Mouse (Mus musculus) layer of hippocampus, adult 11-12 months (tissue): ENCODE data around the gene Blcap.

ENCODE experiments used
- DNase-seq: peaks from one replicate; pipeline ENCODE4 v3.0.0; 2022; ENCODE audit warnings: low spot score

Blcap gene

DNA sequence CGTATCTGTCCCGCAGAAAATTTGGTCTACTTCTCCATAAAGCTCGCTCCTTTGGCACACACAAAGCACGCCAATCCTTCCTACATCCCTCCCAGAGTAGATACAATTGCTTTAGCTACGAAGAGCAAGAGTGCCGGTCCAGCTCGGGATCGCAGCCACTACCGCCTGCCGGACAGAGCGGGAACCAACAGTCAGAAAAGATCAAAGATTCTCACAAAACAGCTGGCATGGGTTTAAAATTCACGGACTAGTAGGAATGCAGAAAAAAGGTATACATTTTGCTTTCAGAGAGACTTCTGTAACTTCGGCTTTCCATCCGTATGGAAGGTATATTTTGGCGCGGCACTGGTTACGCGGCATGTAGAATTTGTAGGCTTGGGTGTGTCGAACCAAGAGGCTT, 11.6 kb downstream of the Blcap start:
- DNase-seq: no peak

DNA sequence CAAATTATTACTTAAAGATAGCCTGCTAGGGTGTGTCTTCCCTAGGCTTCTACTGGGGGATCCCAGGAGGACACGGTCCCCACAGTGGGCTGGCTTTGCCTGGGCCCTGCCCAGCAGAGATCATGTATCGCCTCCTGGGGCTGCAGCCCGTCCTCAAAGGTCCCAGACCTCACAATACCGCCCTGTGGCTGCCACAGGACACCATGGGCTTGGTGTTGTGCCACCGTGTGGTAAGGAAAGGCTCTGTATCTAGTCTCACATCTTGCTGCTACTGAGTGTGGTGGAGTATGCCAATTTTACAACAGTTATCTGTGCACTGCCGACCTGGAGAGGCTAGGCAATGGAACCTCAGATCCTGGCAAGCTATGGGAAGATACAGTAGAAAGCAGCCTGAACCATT, 12.6 kb downstream of the Blcap start:
- no peak for DNase-seq

DNA sequence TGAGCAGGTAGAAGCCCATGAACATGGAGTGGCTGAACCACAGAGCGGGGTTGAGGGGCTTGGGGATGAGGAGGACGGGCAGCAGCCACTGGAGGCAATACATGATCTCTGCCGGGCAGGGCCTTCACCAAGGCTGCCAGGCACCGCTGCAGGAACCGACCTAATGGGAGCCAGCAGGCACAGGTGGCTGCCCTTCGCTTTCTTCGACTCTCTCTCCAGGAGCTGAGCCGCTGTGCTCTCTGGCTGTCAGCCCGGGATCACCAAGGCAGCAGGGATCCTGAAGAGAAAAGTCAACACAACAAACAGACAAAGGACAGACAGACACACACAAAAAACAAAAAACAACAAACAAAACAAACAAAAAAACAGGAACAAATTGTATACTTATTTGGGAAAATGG, 13.0 kb downstream of the Blcap start:
- no peak for DNase-seq

DNA sequence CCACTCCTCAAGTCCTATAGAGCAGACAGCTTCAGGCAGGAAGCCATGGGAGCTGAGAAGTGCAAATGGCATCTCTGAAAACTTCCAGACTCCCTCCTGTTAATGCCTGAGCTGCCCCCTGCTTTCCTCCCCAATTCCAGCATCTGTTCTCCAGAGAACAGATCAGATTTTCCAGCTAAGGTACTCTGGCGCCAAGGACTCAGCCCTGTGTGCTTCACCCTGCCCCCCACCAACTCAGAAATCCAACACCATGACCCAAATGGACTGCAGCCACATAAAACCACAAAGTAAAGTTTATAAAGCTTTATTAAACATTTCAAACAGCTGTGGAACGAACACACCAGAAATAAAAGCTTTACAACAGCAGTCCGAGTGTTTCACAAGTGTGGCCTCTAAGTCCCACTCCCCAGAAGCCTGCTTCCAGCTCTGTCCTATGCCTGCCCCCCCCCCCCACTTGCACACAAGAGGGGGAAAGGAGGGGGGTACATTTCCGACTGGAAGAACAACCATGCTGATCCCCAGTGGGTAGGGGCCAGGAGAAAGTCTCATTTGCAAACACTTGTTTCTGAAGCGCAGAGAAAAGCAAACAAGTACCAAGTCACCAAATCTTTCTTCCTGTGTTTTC, 14.9 kb downstream of the Blcap start:
- DNase-seq: no peak

DNA sequence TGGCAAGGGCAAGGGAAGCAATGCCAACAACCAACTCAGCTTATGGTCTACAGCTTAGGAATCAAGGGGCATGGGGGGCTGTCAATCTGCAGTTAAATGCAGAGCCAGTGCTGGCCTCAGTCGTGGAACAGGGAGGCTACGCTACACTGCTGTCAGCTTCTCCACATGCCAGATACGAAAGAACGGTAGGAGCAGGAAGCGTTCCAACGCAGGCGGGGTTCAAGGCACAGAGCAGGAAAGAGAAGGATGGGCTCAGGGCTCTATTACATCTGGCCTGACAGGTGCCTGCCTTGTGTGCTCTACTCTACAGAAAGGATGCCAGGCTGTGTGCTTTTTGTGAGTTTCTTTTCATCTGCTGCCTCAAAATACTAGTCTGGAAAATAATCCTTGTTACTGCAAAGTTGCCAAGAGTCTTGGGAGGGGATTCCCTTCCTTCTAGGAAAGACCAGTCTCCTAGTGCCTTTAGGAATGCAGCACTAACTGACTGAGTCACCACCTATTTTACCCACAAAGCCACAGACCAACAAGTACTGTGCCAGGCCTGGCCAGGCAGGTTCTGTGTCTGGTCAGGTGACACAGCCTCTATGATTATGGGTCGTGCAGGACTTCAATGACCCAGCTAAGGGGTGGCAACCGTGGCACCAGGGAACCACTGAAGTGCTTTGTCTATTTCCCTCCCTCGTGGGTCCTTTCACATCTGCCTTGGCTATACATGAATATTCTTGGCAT, 18.8 kb downstream of the Blcap start:
- no peak for DNase-seq

DNA sequence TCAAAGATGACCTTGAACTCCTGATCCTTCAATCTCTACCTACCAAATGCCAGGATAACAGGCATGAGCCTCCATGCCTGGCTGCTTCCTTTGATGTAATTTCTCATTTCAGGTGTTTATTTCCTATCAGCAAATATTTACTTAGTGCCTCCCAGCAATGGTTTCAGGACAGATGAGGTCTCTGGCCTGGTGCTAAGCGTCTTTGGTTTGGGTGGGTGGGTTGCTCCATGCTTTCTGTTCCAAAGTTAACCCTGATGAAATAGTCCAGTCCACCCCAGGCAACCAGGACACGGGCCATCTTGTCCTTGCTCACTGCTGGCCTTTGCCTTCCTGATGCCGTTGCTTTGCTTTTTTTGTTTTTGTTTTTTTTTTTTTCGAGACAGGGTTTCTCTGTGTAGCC, 20.8 kb downstream of the Blcap start:
- no peak for DNase-seq

DNA sequence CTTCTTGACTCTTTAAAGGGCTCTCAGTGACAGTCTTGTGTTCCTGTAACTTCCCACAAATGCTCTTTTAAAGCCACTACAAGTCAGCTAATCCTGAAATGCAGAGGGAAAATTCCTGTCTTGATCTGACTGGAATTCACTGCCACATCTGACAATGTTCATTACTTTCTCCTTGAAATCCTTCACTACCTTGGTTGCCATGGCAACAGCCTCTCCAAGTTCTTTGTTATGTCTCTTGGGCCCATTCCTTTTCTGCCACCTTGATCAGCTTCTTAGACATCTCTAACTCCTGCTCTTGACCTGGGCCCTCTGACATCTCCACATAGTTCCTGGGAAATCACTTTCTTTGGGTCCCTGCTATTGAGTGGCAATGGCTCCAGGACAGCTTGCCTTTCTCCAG, 24.4 kb downstream of the Blcap start:
- DNase-seq: no peak

DNA sequence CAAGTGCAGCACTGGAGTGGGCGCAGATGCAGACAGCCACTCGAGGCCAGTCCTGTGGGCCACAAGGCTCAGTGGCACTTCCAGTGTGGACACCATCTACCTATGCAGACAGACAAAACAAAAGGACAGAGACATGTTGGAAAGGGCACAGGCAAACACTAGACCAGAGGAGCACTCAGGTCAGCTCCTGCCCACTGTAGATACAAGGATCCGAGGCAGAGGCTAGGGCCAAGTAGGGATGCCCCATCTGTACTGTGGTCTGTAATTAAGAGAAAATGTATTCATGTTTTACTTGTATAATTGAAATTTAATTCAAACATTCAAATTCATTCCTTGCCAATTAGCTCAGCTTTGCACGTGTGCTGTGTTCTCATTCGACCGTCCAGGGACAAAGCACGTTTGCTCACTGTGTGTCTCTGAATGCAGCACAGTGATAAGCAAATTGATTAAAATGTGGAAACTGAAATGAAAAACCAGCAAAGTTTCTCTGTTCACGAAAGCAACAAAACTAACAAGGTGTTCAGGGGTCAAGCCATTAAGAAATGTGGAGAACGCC, 26.7 kb downstream of the Blcap start:
- no peak for DNase-seq

DNA sequence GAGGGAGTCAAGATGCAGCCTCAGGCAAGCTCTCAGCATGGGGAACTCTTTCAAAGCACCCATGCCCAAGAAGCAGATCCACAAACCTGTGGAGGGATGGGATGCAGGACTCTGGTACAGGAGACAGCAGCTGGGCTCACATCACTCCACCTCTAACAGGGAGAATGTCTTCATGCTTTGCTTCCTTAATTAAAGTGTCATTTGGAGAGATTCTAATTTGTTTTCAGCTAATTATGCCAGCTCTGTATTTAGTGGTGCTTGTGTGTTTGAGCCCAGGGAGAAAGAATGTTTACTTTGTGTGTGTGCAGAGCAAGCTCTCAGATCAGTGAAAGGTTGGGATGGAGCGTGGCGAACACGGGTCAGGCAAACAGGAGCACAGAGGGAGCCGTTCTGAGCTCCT, 28.7 kb downstream of the Blcap start:
- no peak for DNase-seq

DNA sequence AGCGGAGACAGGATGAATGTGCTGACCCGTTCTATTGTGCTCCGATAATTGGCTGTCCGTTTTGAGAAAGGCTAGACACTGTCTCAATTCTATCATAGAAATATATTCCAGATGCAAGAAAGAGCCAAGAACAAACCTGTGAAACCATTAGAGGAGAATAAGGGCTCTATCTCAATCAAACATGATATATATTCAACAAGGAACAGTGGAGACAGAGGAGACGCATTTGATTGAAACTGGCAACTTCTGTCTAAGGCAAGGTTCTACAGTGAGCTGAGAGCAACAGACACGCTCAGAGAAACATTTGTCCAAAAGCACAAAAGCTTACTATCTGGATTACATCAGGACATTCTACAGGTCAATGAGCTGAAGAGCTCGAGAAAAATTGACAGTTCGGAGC, 29.4 kb downstream of the Blcap start:
- no peak for DNase-seq

DNA sequence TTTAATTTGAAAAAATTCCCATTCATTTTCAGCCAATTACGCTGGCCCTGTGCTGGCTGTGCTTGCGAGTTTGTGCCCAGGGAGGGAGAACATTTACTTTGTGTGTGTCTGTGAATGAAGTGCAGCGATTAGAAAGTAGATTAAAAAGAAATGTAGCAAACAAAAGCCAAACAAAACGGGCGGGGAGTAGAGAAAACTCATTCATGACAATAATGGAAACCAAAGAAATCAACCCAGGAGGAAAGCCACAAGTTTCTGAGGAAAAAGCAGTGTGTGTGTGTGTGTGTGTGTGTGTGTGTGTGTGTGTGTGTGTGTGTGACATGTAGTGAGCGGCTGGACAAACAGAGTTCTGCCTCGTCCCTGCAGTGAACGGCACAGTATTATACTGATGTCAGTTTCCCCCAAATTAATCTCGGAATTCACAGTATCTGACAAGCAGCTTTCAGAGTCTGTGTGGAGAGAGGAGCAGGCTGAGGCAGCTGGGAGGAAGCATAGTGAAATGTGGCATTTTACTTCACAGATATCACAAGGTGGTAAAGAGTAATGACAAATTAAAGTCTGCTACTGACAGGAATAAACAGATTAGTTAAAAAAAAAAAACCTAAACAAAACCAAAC, 30.0 kb downstream of the Blcap start:
- DNase-seq: no peak

DNA sequence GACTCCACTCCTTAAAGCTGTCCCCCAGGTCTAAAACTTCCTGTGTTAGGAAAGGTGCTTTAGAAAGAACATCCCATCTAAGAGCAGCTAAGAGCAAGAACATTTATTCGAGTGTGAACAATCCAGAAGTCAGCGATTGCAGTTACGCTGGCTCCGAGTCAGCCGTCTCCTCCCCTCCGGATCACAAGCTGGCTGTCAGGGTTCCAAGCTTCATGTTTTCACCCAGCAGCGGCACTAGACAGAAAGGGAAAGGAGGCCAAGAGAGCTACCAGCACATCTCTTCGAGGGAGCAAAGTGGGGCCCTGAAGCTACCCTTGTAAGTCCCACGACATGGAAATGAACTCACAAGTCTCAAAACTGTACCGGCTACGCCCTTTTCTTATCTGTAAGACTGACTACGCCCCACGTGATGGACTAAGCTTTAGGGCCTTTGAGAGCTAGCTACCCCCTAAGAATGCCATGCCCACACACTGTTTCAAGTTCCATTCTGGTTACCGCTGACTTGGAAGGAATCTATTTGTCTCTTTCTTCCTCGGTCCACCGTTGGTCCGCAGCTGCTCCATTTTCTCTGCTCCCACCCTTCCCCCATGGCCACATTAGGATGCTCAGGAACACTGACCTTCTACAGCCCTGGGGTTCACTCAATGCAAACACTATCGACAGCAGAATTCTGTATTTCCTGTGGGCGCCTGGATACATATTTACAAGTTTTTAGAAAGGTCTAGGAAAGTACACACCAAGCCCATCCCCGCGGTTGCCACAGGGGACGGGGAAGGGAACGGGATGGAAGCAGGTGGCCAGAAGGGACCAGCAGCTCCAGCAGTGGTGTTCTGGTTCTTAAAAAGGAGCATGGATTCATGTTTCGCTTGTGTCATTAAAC, 30.8 kb downstream of the Blcap start:
- DNase-seq: peak; percentile 60

DNA sequence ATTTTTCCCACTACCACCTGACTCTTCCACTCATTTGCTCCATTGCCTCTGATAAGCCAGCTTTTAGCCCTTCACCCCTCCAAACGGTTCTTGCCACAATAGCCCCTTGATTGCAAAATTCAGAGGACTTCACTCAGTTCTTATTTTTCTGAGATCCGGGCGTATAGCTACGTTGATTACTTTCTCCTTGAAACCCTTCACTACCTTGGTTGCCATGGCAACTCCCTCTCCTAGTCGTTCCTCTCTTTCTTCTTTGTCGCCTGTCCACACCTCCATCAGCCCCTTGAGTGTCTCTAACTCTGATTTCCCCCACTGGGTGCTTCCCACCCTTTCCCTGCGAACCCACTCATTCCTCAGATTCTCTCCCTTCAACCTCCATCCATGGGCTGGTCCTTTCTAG, 34.0 kb downstream of the Blcap start:
- no peak for DNase-seq

DNA sequence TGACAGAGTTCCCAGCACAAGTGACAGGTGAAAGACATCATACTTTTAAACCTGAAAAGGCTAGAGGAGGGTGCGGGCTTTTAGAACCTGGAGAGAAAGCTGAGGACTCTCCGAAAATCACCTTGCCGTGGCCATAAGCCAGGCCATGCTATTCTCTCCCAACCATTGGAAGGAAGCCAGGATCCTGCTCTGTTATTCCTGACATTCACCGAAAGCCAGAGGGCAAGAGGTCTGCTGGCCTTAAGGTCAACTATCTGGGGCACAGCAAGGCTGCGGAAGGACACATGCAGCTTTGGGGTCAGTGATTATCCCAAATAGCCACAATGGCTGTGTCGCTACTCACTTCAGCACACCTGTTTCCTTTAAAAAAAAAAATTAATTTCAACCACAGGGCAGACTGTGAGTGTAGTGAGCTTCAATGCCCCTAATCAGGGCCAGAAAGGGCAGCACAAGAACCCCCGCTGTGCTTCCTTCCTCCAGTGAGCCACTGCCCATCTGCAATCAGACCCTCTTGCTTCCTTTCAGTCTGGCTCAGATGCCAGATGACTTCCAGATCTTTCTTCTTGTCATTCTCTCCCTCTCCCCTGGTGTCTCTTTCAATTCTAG, 34.5 kb downstream of the Blcap start:
- DNase-seq: no peak

DNA sequence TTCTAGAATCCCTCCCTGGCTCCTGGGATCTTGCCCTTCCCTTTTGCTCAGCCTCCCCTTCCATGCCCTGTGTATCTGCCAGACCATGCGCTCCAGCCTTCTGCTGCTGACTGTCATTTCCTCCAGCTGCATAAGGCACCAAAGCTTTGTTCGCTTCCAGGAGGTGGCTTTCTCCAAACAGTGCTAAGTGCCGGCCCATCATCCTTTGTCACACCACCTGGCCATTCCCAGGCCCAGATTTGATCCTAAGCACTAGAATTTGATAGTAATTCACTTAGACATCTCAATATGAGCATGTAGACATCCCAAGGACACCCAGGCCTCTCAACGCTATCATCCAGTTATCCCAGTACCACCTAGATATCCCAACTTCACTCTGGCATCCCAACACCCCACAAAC, 36.9 kb downstream of the Blcap start:
- no peak for DNase-seq

DNA sequence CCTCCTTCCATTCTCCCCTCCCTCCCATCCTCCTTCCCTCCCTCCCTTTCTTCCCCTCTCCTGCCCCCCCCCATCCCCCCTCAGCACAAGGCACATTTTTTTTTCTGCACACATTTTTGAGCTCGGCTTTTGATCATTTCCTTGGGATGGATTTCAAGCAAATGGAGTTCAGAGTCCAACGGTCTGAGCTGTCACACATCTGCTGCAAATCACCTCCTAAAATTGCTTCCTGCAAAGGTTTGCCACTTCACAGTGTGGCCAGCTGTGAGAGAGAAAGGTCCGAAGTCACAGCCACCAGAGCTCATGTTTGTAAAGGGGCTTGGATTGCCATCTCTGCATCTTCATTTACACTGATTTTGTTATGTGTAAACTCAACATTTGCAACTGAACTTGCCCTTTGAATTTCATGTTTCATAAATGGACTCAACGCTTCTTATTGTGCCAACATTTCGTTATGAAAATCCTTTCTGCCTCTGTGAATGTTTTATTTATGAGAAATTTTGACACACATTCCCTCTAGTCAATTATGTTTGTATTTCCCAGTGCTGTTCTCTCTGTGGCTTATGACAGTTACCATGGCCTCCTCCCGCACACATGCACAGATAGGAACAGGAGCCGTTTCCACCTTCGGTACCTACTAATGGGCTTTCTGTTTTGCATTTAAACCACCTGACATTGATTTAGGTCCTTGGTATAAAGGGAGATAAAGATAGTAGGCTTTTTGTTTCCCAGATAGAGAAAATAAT, 39.2 kb downstream of the Blcap start:
- DNase-seq: no peak

DNA sequence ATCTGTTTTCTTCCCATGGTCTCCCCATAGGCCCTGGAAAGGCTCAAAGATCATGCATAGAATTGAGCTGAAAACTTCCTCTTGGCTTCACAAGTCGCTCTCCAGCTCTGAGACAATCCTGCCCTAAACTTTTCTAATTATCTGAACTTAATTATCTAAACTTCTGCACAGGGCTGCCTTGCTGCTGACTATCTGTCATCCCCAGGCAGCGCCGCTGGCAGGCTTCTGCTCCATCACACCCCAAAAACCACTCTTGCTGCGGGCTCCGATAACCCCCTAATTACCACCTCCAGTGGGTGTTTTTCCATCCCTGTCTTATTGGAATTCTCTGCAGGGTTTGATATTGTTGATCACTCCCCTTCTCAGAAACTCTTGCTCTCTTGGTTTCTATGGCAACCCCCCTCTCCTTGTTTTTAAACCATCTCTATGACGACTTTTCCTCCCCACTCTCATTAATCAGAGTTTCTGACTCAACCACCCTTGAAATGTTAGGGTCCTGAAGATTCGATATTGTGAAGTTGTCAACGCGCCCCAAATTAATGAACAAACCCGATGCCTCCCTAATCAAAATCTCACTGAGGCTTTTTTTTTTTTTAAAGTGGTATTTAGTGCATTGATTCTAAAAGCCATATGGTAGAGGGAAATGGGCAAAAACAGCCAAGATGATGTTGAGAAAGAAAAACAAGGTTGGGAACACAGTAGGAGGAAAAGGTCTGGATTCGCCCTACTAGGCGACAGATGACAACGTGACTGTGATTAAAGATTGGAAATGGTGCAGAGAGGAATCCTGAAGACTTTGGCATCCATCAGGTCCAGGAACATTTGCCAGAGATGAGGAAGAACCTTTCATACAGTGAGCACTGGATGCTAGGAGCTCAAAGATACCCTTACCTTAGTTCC, 40.8 kb downstream of the Blcap start:
- DNase-seq: no peak

DNA sequence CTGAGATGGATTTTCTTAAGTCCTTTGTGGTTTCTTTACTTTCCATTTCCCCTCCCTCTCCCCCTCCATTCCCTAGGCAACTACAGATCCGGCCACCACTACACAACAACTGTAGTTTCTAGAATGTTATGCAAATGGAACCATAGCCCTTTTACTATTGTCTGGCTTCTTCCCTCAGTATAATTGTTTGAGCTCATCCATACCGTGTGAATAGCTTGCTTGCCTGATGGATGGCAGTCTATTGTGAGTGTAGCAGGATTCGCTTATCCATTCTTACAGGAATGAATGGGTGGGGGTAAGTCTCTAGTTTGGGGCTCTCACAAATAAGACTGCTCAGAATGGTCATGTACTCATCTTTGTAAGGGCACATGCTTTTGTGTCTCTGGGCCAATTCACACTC, 48.5 kb downstream of the Blcap start:
- DNase-seq: no peak

DNA sequence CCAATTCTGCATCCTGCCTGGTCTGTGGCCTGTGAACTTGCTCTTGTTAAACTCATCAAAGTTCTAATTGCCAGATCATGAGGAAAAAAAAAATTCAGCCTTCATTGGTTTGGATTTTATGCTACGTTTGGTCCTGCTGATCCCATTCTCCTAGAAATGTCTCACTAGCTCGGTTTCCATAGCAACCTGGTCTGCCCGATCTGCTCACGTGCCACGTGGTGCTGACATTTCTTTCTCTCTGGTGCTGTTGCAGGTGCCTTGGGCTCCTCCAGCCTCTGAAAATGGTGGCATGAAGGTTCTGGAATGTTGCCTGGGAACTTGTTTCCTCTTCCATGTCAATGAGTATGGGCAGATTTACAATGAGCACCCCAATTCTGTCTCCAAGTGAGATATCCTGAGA, 50.6 kb downstream of the Blcap start:
- peak; percentile 55 for DNase-seq

DNA sequence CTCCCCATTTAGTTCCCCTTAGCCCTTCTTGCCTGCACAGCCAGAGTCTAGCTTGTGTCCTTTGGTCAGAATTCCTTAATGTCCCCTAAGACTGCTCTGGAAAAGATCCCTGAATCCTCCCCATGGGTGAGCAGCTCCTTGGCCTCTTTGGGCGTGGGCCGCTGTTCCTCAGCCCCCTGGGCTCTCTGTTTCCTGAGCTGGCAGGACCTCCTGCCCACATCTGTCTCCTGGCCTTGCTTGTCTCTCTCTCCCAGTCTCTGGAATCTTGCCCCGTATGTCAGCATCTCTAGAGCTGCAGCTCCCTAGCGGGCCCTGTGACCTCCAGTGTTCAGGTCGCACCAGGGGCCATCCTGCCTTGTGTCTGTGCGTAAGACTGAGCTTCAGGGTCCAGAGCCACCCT, 51.6 kb downstream of the Blcap start:
- no peak for DNase-seq
